Mouse (Mus musculus) urinary bladder, adult 18-20 months (tissue): Measurements from ENCODE around the gene Best2.

Source experiments
- DNase-seq, 2 experiments: peaks; one replicate each; pipeline ENCODE4 v3.0.0; 2022; ENCODE audit warnings: low spot score in 2 of 2, mixed read lengths in 2 of 2

Best2 gene

GRCm38 (mm10) chr8:85014431-85014830, at the start of gene Best2:
TSS of gene Best2 (minus strand) at chr8:85014531.
- no peak for DNase-seq

- DNase-seq = no peak
These were observed 48.3 kb upstream of the Best2 start for GRCm38 (mm10) chr8:85062603-85063002.

GRCm38 (mm10) chr8:85059879-85060616, 45.7 kb upstream of the Best2 start, which contains the start of gene Fbxw9:
TSS of gene Fbxw9 (plus strand) at chr8:85060055.
- DNase-seq = peak; percentile 83 to 84

GRCm38 (mm10) chr8:85057367-85057766, 43.0 kb upstream of the Best2 start:
- DNase-seq = no peak

- DNase-seq = no peak
These were observed 29.3 kb upstream of the Best2 start for GRCm38 (mm10) chr8:85043619-85044018.

- peak; percentile 35 to 65 for DNase-seq
These were observed 23.6 kb upstream of the Best2 start for GRCm38 (mm10) chr8:85037681-85038531.

GRCm38 (mm10) chr8:85037366-85037680, 23.0 kb upstream of the Best2 start:
- no peak for DNase-seq

- DNase-seq = peak; percentile 86 to 90
These were observed 22.5 kb upstream of the Best2 start, which contains the start of gene Tnpo2 for GRCm38 (mm10) chr8:85036718-85037365. TSS of gene Tnpo2 (plus strand) at chr8:85036915.

GRCm38 (mm10) chr8:85036381-85036717, 22.0 kb upstream of the Best2 start:
- peak in 1 of 2 experiments; percentile 57 for DNase-seq

GRCm38 (mm10) chr8:85035728-85036310, 21.5 kb upstream of the Best2 start:
- no peak for DNase-seq

- DNase-seq = no peak
These were observed 20.9 kb upstream of the Best2 start for GRCm38 (mm10) chr8:85035165-85035727.

GRCm38 (mm10) chr8:85034764-85035163, 20.4 kb upstream of the Best2 start:
- peak in 1 of 2 experiments; percentile 62 for DNase-seq

- DNase-seq = no peak
These were observed 19.5 kb upstream of the Best2 start for GRCm38 (mm10) chr8:85033867-85034266.

GRCm38 (mm10) chr8:85032622-85033311, 18.4 kb upstream of the Best2 start:
- DNase-seq = no peak

GRCm38 (mm10) chr8:85029271-85029670, 14.9 kb upstream of the Best2 start:
- no peak for DNase-seq

GRCm38 (mm10) chr8:85027922-85028321, 13.6 kb upstream of the Best2 start:
- no peak for DNase-seq

- no peak for DNase-seq
These were observed 13.2 kb upstream of the Best2 start for GRCm38 (mm10) chr8:85027516-85027855.

GRCm38 (mm10) chr8:85026670-85027515, 12.6 kb upstream of the Best2 start, which contains the start of gene Trir:
TSS of gene Trir (plus strand) at chr8:85026823.
- peak; percentile 94 to 96 for DNase-seq

GRCm38 (mm10) chr8:85025098-85025932, 11.0 kb upstream of the Best2 start, which contains the start of gene Asna1:
TSS of gene Asna1 (minus strand) at chr8:85025281.
- DNase-seq = peak; percentile 64 to 70
